Mouse (Mus musculus) ES-Bruce4 (cell line): ENCODE measurements around the gene Nkx1-1. TPM values are rescaled to one million over a fixed set of nuclear protein-coding genes. Genes with fewer than 3 reads are reported as not detected.

ENCODE experiments used
- H3K27ac ChIP-seq: 2 replicates; pipeline ENCODE4 v1.5.1; 2012; ENCODE audit warnings: low read length, inconsistent platforms; ENCODE audit not compliant: insufficient read depth
- H3K27me3 ChIP-seq: 2 replicates; pipeline ENCODE4 v1.6.1; 2012; ENCODE audit warnings: mild to moderate bottlenecking, low read length, inconsistent platforms; ENCODE audit not compliant: control insufficient read depth, poor library complexity, insufficient read depth, severe bottlenecking
- H3K36me3 ChIP-seq: 2 replicates; pipeline ENCODE4 v1.6.1; 2012; ENCODE audit warnings: inconsistent platforms, mild to moderate bottlenecking, low read length, moderate library complexity; ENCODE audit not compliant: control insufficient read depth, poor library complexity, insufficient read depth, severe bottlenecking
- H3K4me1 ChIP-seq: one replicate; pipeline ENCODE4 v1.8.1; 2011; ENCODE audit warnings: low read length; ENCODE audit not compliant: control insufficient read depth, insufficient read depth
- H3K4me3 ChIP-seq: 2 replicates; pipeline ENCODE4 v1.5.1; 2011; ENCODE audit warnings: low read depth, mild to moderate bottlenecking, low read length
- H3K9ac ChIP-seq: 2 replicates; pipeline ENCODE4 v1.6.1; 2012; ENCODE audit warnings: low read depth, mild to moderate bottlenecking, inconsistent platforms; ENCODE audit not compliant: poor library complexity, severe bottlenecking
- H3K9me3 ChIP-seq: replicated peaks from 2 replicates; pipeline ENCODE4 v1.6.1; 2012; ENCODE audit warnings: mild to moderate bottlenecking, low read length, inconsistent platforms; ENCODE audit not compliant: control insufficient read depth, poor library complexity, insufficient read depth, severe bottlenecking
- CTCF ChIP-seq: IDR thresholded peaks from one replicate; pipeline ENCODE4 v1.8.1; 2011; ENCODE audit warnings: low read depth, low read length
- EP300 ChIP-seq: IDR thresholded peaks from 2 replicates; pipeline ENCODE4 v1.6.1; 2011; ENCODE audit warnings: low read depth, low read length; ENCODE audit not compliant: insufficient read depth
- POLR2A ChIP-seq: IDR thresholded peaks from one replicate; pipeline ENCODE4 v1.8.1; 2011; ENCODE audit warnings: low read length; ENCODE audit not compliant: insufficient read depth
- polyA plus RNA-seq: library from polyadenylated mRNA; stranded (reverse); fragments of >200 nt; gene quantifications from 2 replicates; pipeline ENCODE4 v1.2.4, GENCODE M21; 2011; ENCODE audit warnings: low read depth; ENCODE audit not compliant: missing spikeins, insufficient read depth, insufficient read length

The Nkx1-1 gene
- polyA plus RNA-seq, 1 experiment: not detected

- Histone ChIP-seq H3K4me3 (no peak overlapping the region), H3K4me1 (no peaks in the 10 kb centered on the region), H3K36me3 (no peaks in the 10 kb centered on the region), H3K9ac (no peak overlapping the region), H3K9me3 (no peaks in the 10 kb centered on the region), H3K27me3 (no peaks in the 10 kb centered on the region), H3K27ac (no peak overlapping the region)
- no peak for TF ChIP-seq EP300
- TF ChIP-seq POLR2A: no peak
Measured at GRCm38 (mm10) chr5:33458132-33458622, 24.4 kb upstream of the Nkx1-1 start.

DNA sequence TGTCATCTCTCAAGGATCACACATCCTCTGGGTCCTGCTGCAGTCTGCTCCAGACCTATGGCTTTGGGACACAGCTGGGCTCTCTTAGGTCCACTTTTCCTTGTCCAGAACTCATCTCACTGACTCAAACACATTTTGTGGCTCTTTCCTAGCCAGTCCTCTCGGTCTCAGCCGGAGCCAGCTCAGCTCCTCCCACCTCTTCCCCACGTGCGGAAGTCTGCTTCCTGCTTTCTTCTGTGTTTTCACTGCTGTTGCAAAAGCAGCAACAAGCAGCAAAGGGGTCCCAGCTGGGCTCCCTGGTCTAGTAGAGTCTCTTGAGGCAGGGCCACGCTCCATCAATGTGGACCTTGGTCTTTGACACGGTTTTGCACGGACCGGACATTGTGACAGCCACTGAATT lies 22.0 kb upstream of the Nkx1-1 start:
- TF ChIP-seq POLR2A: no peak
- TF ChIP-seq CTCF: no peak
- TF ChIP-seq EP300: no peak
- H3K4me1 ChIP-seq: no peaks in the 10 kb centered on the region
- no peaks in the 10 kb centered on the region for H3K27me3 ChIP-seq
- no peak overlapping the region for H3K27ac ChIP-seq
- H3K4me3 ChIP-seq: no peak overlapping the region
- no peaks in the 10 kb centered on the region for H3K36me3 ChIP-seq
- H3K9me3 ChIP-seq: no peaks in the 10 kb centered on the region
- H3K9ac ChIP-seq: no peak overlapping the region

DNA sequence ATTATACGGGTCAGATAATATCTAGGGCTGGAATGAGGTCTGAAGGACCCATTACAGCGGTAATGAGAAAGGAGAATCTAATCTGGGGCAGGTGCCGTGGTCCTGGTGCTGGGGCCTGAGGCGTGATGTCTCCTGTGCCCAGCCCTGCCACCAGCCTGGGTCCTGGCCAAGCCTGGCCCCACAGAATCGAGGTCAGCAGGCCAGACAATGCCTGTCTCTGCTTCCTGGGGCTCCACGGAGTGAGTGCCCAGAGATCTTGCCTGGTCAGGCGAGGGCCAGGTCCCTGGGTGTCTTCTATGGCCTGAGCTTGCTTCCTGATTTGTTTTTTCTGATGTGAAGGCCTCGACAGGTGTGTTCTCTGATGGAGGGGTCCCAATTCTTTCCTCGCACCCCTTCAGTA lies 10.0 kb upstream of the Nkx1-1 start:
- H3K27me3 ChIP-seq: no peaks in the 10 kb centered on the region
- no peaks in the 10 kb centered on the region for H3K36me3 ChIP-seq
- TF ChIP-seq EP300: no peak
- no peak for TF ChIP-seq CTCF
- no peak overlapping the region for H3K27ac ChIP-seq
- no peak overlapping the region for H3K4me3 ChIP-seq
- no peak overlapping the region for H3K9ac ChIP-seq
- no peaks in the 10 kb centered on the region for H3K9me3 ChIP-seq
- no peaks in the 10 kb centered on the region for H3K4me1 ChIP-seq

GRCm38 (mm10) chr5:33442927-33443710 lies 9.3 kb upstream of the Nkx1-1 start:
- H3K9ac ChIP-seq: no peak overlapping the region
- H3K4me1 ChIP-seq: no peaks in the 10 kb centered on the region
- TF ChIP-seq CTCF (peak; percentile 85), EP300 (no peak), POLR2A (no peak)
- H3K27ac ChIP-seq: no peak overlapping the region
- H3K4me3 ChIP-seq: peak overlapping the region; percentile 25
- H3K9me3 ChIP-seq: no peaks in the 10 kb centered on the region
- no peaks in the 10 kb centered on the region for H3K27me3 ChIP-seq
- H3K36me3 ChIP-seq: no peaks in the 10 kb centered on the region

DNA sequence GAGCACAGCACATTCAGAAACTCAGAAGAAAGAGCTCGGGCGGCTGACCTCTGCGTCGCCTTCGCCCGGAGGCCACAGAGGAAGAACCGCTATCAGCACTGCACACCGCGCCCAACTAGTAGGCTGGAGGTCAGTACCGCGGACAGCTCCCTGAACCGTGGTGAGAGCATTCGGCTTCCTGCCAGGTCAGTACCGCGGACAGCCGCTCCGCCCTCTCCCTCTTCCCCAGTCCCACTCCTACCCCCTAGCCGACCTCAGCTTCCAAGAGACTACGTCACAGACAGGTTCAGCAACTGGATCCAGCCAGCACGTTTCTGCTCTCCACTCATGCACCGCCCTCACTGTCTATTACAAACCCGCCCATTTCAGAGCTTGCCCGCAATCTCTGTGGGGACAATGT lies 4.4 kb upstream of the Nkx1-1 start:
- no peak overlapping the region for H3K27ac ChIP-seq
- H3K4me3 ChIP-seq: no peak overlapping the region
- peaks cover 14% of the 10 kb centered on the region for H3K27me3 ChIP-seq
- no peaks in the 10 kb centered on the region for H3K4me1 ChIP-seq
- TF ChIP-seq CTCF: no peak
- no peak for TF ChIP-seq POLR2A
- TF ChIP-seq EP300: peak; percentile 61; the same call in 1 of the 2 replicates
- H3K9me3 ChIP-seq: no peaks in the 10 kb centered on the region
- H3K9ac ChIP-seq: no peak overlapping the region
- no peaks in the 10 kb centered on the region for H3K36me3 ChIP-seq

DNA sequence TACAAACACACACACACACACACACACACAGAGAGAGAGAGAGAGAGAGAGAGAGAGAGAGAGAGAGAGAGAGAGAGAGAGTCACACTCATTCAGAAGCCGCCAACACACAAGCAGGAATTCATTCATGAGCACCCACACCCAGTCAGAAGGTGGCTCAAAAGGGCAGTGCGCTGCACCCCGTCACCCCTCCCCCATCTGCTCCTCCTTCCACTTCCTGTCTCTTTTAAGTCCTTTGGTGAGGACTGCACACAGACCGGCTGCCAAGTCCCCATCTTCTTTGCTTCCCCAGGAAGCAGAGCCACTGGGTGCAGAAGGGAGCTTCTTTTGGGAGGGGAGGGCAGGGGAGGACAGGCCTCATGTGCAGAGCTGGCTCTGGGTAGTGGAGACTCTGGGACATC lies 2.2 kb upstream of the Nkx1-1 start:
- Histone ChIP-seq H3K9ac (no peak overlapping the region), H3K36me3 (no peaks in the 10 kb centered on the region), H3K4me3 (no peak overlapping the region), H3K27ac (no peak overlapping the region), H3K4me1 (no peaks in the 10 kb centered on the region), H3K9me3 (no peaks in the 10 kb centered on the region), H3K27me3 (peaks cover 31% of the 10 kb centered on the region)
- TF ChIP-seq CTCF (no peak), EP300 (no peak), POLR2A (no peak)
